Mouse (Mus musculus) intestine, embryonic 16.5 days (tissue): ENCODE results near the gene Fam187a. TPM values are rescaled to one million over a fixed set of nuclear protein-coding genes. Genes with fewer than 3 reads are reported as not detected.

ENCODE experiments used
- ATAC-seq: fragments of 200-750 bp; cut with Nextera tagmentation; 2 replicates; pipeline ENCODE4 v1.8.0; 2017; ENCODE audit warnings: moderate TSS enrichment, moderate library complexity
- H3K27ac ChIP-seq: fragments of 300-500 bp; sonication (generic); 2 replicates; pipeline ENCODE4 v1.5.1; 2014; ENCODE audit warnings: mild to moderate bottlenecking, low read length
- H3K27me3 ChIP-seq: fragments of 300-500 bp; sonication (generic); replicated peaks from 2 replicates; pipeline ENCODE4 v1.6.1; 2014; ENCODE audit warnings: low read length, control low read depth, mixed read lengths; ENCODE audit not compliant: control insufficient read depth, insufficient read depth
- H3K36me3 ChIP-seq: fragments of 300-500 bp; sonication (generic); 2 replicates; pipeline ENCODE4 v1.6.1; 2014; ENCODE audit warnings: low read length, control low read depth; ENCODE audit not compliant: control insufficient read depth, insufficient read depth
- H3K4me1 ChIP-seq: fragments of 300-500 bp; sonication (generic); 2 replicates; pipeline ENCODE4 v1.6.1; 2014; ENCODE audit warnings: low read length, control low read depth, mixed read lengths; ENCODE audit not compliant: control insufficient read depth, insufficient read depth
- H3K4me2 ChIP-seq: fragments of 300-500 bp; sonication (generic); 2 replicates; pipeline ENCODE4 v1.6.1; 2014; ENCODE audit warnings: low read depth, low read length, control low read depth
- H3K4me3 ChIP-seq: fragments of 300-500 bp; sonication (generic); 2 replicates; pipeline ENCODE4 v1.5.1; 2014; ENCODE audit warnings: mild to moderate bottlenecking, low read length
- H3K9ac ChIP-seq: fragments of 300-500 bp; sonication (generic); 2 replicates; pipeline ENCODE4 v1.6.1; 2014; ENCODE audit warnings: low read depth, low read length
- H3K9me3 ChIP-seq: fragments of 300-500 bp; sonication (generic); 2 replicates; pipeline ENCODE4 v1.6.1; 2016; ENCODE audit warnings: low read length, control low read depth; ENCODE audit not compliant: control insufficient read depth
- WGBS: fragments of 180-500 bp; shearing (Covaris S2); extraction: QIAGEN DNeasy Blood & Tissue Kit; methylation state at CpG from one replicate; pipeline ENCODE4 v1.1.7; 2014; 5-methylcytosine and 5-hydroxymethylcytosine counted together
- polyA plus RNA-seq: library from polyadenylated mRNA; unstranded; fragments of >200 nt; fragmentation: Nextera tagmentation; extraction: Ambion mirVana; gene quantifications from 2 replicates; pipeline ENCODE4 v1.2.1, GENCODE M21; 2015

Gene Fam187a
- polyA plus RNA-seq, 1 experiment from 2014 or later: not detected

- H3K9ac ChIP-seq: no peak overlapping the region
- ATAC-seq: no peak
- H3K4me2 ChIP-seq: no peak overlapping the region
- 41% methylated on average over 3 of the region's 3 CpGs for WGBS
- H3K9me3 ChIP-seq: no peaks in the 10 kb centered on the region
- peaks cover 4% of the 10 kb centered on the region for H3K4me1 ChIP-seq
- no peak overlapping the region for H3K27ac ChIP-seq
- no peaks in the 10 kb centered on the region for H3K36me3 ChIP-seq
- H3K4me3 ChIP-seq: no peak overlapping the region
- H3K27me3 ChIP-seq: no peaks in the 10 kb centered on the region; the same call in none of the 2 replicates
Observed at GRCm38 (mm10) chr11:102888135-102888534, 3.2 kb downstream of the Fam187a start.

DNA sequence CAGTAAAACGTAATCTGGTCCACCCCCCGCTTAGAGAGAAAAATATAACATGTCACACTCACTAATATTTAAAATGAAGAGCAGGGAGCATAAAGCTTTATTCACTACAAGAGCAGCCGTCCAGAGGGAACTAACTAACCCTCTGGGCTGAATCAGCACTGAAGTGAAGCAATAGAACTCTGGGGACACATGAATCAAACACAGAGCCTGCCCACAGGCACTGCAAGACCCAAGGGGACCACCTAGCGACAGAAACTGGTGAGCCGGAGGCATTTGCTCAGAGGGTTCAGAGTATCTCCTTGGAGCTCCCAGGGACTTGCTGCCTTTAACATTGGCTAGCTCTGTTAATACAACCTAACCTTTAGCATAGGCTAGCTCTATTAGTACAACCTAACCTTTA is 5.1 kb downstream of the Fam187a start:
- Histone ChIP-seq H3K27me3 (peaks cover 3% of the 10 kb centered on the region), H3K4me2 (no peak overlapping the region)
- WGBS: 70% methylated on average over 5 of the region's 5 CpGs

GRCm38 (mm10) chr11:102893015-102893651 is 8.2 kb downstream of the Fam187a start:
- Histone ChIP-seq H3K4me3 (peak overlapping the region; percentile 49), H3K36me3 (no peaks in the 10 kb centered on the region), H3K4me2 (peak overlapping the region; percentile 92), H3K9ac (peak overlapping the region; percentile 74), H3K9me3 (no peaks in the 10 kb centered on the region), H3K27me3 (peaks cover 3% of the 10 kb centered on the region), H3K4me1 (peaks cover 6% of the 10 kb centered on the region), H3K27ac (no peak overlapping the region)
- ATAC-seq: peak; percentile 93
- WGBS: 3% methylated on average over 43 of the region's 43 CpGs

More for the DNA sequence above, 5.1 kb downstream of the Fam187a start:
- H3K9me3 ChIP-seq: no peaks in the 10 kb centered on the region
- H3K9ac ChIP-seq: no peak overlapping the region
- H3K4me1 ChIP-seq: peaks cover 6% of the 10 kb centered on the region
- H3K36me3 ChIP-seq: no peaks in the 10 kb centered on the region
- H3K27ac ChIP-seq: no peak overlapping the region
- ATAC-seq: no peak
- H3K4me3 ChIP-seq: no peak overlapping the region

- Histone ChIP-seq H3K9ac (no peak overlapping the region), H3K4me1 (peaks cover 6% of the 10 kb centered on the region), H3K27me3 (peaks cover 3% of the 10 kb centered on the region; the same call in 1 of the 2 replicates), H3K9me3 (no peaks in the 10 kb centered on the region), H3K36me3 (no peaks in the 10 kb centered on the region), H3K4me3 (no peak overlapping the region), H3K27ac (no peak overlapping the region), H3K4me2 (no peak overlapping the region)
- ATAC-seq: no peak
- WGBS: 92% methylated on average over 4 of the region's 4 CpGs
Observed at GRCm38 (mm10) chr11:102894716-102895115, 9.7 kb downstream of the Fam187a start.

GRCm38 (mm10) chr11:102895779-102896178 is 10.8 kb downstream of the Fam187a start:
- peaks cover 3% of the 10 kb centered on the region; the same call in 1 of the 2 replicates for H3K27me3 ChIP-seq
- 58% methylated on average over 9 of the region's 9 CpGs for WGBS
- no peak overlapping the region for H3K27ac ChIP-seq
- no peaks in the 10 kb centered on the region for H3K9me3 ChIP-seq
- no peak overlapping the region for H3K9ac ChIP-seq
- ATAC-seq: peak; percentile 67
- H3K4me3 ChIP-seq: no peak overlapping the region
- no peaks in the 10 kb centered on the region for H3K36me3 ChIP-seq
- H3K4me1 ChIP-seq: peaks cover 6% of the 10 kb centered on the region
- H3K4me2 ChIP-seq: no peak overlapping the region

DNA sequence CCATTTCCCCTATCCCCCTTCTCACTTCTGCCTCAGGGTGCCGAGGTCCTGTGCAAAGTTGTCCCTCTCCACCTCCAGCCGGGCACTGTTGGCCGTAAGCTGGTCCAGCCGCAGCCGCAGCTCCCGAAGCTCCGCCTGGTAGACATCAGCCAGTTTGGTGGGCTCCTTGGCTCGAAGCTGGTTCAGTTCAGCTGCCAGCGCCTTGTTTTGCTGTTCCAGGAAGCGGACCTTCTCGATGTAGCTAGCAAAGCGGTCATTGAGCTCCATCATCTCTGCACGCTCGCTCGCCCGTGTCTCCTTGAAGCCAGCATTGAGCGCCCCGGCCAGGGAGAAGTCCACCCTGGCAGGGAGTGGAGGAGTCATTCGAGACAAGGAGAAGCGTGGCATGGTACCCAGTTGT is 11.7 kb downstream of the Fam187a start:
- no peaks in the 10 kb centered on the region for H3K36me3 ChIP-seq
- H3K4me2 ChIP-seq: no peak overlapping the region
- H3K9ac ChIP-seq: no peak overlapping the region
- peaks cover 3% of the 10 kb centered on the region; the same call in 1 of the 2 replicates for H3K27me3 ChIP-seq
- no peak overlapping the region for H3K27ac ChIP-seq
- ATAC-seq: no peak
- peaks cover 6% of the 10 kb centered on the region for H3K4me1 ChIP-seq
- H3K9me3 ChIP-seq: no peaks in the 10 kb centered on the region
- H3K4me3 ChIP-seq: no peak overlapping the region
- WGBS: 78% methylated on average over 20 of the region's 20 CpGs

DNA sequence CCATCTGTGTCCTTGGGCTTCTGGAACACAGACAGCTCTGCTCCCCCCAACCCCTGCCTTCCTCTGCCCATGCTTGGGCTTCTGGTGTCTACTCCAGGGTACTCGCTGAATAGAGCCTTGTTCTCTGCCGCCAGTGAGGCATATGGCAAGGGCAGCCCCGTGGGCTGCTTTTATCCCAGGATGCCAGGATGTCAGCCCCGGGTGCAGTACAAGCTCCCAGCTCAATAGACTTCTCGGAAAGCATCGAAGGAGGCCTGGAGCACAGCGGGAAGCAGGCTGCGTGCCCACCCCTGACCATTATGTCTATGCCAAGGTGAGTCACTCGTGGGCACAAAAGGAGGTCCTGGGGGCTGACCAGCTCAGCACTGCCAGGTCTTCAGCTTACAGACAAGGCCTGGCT is 13.4 kb downstream of the Fam187a start:
- Histone ChIP-seq H3K9ac (no peak overlapping the region), H3K9me3 (no peaks in the 10 kb centered on the region), H3K27ac (no peak overlapping the region), H3K4me1 (peaks cover 2% of the 10 kb centered on the region), H3K4me2 (no peak overlapping the region), H3K36me3 (no peaks in the 10 kb centered on the region), H3K27me3 (peaks cover 3% of the 10 kb centered on the region; the same call in 1 of the 2 replicates), H3K4me3 (no peak overlapping the region)
- 78% methylated on average over 9 of the region's 9 CpGs for WGBS
- no peak for ATAC-seq

GRCm38 (mm10) chr11:102900763-102901162 is 15.8 kb downstream of the Fam187a start, which contains the start of gene Gfap:
TSS of gene Gfap (minus strand) at chr11:102900912.
- Histone ChIP-seq H3K9ac (no peak within 1 kb of the TSS), H3K27me3 (no peaks in the 10 kb centered on the region; the same call in 1 of the 2 replicates), H3K4me2 (no peak within 1 kb of the TSS), H3K9me3 (no peaks in the 10 kb centered on the region), H3K27ac (no peak within 1 kb of the TSS), H3K4me1 (no peaks in the 10 kb centered on the region), H3K36me3 (no peaks in the 10 kb centered on the region), H3K4me3 (no peak within 1 kb of the TSS)
- WGBS: 4% methylated on average over 7 of the region's 7 CpGs
- peak; percentile 54 for ATAC-seq

DNA sequence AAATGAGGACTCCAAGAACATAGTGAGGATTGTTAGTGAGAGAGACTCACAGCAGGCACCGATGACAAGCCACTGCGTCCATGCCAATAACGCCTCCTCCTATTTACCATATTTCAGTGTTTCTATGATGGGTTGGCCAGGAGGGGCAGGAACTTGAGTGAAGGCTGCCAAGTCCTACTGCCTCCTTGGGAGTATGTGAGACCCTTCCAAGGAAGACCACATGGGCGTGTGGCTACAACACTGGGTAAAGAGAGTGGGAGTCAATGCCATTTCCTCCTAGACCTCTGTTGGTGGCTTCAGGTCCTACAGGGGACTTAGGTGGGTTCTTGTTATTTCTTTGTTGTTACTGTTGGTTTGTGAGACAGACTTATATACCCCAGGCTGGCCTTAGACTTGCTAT is 16.2 kb downstream of the Fam187a start:
- H3K9ac ChIP-seq: no peak overlapping the region
- H3K4me1 ChIP-seq: no peaks in the 10 kb centered on the region
- no peaks in the 10 kb centered on the region for H3K36me3 ChIP-seq
- no peak overlapping the region for H3K27ac ChIP-seq
- ATAC-seq: peak; percentile 18; the same call in 1 of the 2 replicates
- no peaks in the 10 kb centered on the region for H3K9me3 ChIP-seq
- no peak overlapping the region for H3K4me2 ChIP-seq
- no peak overlapping the region for H3K4me3 ChIP-seq
- 62% methylated on average over 4 of the region's 4 CpGs for WGBS
- no peaks in the 10 kb centered on the region; the same call in 1 of the 2 replicates for H3K27me3 ChIP-seq
